Mouse (Mus musculus): Measurements from ENCODE around the gene Fnip2.

DNA sequence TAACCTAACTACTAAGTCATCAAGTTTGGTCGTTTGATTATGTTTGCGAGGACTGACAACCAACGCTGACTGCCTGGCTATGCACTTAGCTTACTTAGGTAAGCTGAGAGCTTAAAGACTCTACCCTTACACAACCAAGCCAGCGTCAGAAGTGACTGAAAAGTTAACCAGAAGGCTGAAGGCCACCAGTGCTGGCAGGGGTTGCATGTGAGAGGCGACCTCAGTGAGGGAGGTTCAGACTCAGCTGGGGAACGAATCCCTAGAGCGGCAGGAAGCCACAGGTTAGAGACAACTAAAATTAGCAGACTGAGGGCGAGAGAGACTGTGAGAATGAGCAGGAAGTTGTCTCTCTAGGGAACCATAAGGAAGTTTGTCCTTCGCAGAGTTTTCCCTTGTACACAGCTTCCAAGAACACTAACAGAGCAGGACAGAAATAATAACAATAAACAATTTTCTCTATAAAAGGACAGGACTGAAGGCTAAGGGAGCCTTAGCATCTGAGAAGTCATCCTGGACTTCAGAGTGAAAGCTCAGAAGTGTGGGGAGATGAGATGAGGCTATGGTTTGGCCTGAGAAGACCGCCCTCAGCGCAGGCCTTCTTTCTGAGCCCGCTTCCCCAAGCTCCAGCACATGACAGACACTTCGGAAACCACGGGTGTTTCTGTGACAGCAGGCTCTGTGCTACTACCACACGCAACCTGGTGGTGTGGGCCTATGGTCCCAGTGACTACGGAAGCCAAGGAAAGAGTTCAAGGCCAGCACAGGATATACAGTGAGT is 83.1 kb downstream of the Fnip2 start:
- TF ChIP-seq CTCF (IDR thresholded peaks at IDR 0.05; ENCODE audit: low read depth) (no peak), EP300 (IDR thresholded peaks at IDR 0.05; ENCODE audit: low read depth) (no peak)
